Mouse (Mus musculus) E14TG2a.4 (cell line): Measurements from ENCODE around the gene Pycr2.
A peak's percentile ranks its signal among the peaks of the same experiment; 100 is the strongest.

Experiments used
- CTCF ChIP-seq: conservative IDR thresholded peaks from 2 replicates; pipeline ENCODE4 v1.5.1; 2014; ENCODE audit warnings: low read length
- NANOG ChIP-seq: IDR thresholded peaks from 2 replicates; pipeline ENCODE4 v1.6.1; 2014; ENCODE audit warnings: borderline replicate concordance, low read length, mixed read lengths

DNA sequence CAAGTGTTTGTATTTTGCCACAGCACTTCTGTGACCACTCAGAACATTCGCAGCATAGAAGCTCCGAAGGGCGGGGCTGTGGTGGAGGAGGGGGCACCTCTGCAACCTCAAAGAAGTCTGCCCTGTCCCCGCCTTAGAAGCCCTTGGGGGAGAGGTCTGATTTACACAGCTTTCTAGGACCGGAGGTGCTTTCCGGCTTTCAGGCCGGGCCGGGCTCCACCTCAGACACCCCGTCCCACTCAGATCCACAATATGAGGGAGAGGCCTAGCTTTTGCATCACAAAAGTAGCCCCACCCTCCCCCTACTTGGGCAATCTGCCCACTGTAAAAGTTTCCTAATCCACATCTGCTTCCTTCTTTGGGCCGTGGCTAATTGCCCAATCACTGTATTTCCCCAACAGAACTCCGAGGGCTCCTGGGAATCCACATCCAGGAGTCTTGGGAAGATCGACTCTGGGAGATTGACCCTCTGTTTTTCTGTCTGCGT lies 15.5 kb upstream of the Pycr2 start:
- TF ChIP-seq CTCF (no peak), NANOG (peak; percentile 68)
